In genomic region chr5:134372926-134373658, GRCm38 (mm10) we compare ENCODE assay signal across 12 mouse cellular contexts. TPM values are rescaled to one million over a fixed set of nuclear protein-coding genes. Genes with fewer than 3 reads are reported as not detected.
DNase-seq lines count a peak whose midpoint lies in the region; ATAC-seq and TF ChIP-seq lines count a peak whose summit lies in the region.
"Had no signal": no experiment of that assay in that cellular context is flagged by ENCODE, and none has a peak within 500 bp of the region (broad histone marks: within the 10 kb centered on the region; RNA-seq: fewer than 3 reads in every experiment).

No protein-coding gene starts in this region.

- no peak overlapping the region for H3K27ac ChIP-seq in kidney, postnatal 0 days
- no peak overlapping the region for H3K27ac ChIP-seq in kidney, embryonic 16.5 days (ENCODE audit: low read length)
- no peak overlapping the region for H3K27ac ChIP-seq in stomach, postnatal 0 days (replicated peaks)
- no peak overlapping the region for H3K27ac ChIP-seq in hindbrain, embryonic 16.5 days (ENCODE audit: low read depth, low read length)
- H3K27ac ChIP-seq: heart, embryonic 13.5 days; liver, embryonic 15.5 days; midbrain, embryonic 12.5 days had no signal

- no peaks in the 10 kb centered on the region for H3K9me3 ChIP-seq in kidney, postnatal 0 days (replicated peaks; ENCODE audit: low read length)
- H3K9me3 ChIP-seq in kidney, embryonic 16.5 days (ENCODE audit: low read length): no peaks in the 10 kb centered on the region
- no peaks in the 10 kb centered on the region for H3K9me3 ChIP-seq in stomach, postnatal 0 days (ENCODE audit: control insufficient read depth, low read length)
- no peaks in the 10 kb centered on the region for H3K9me3 ChIP-seq in hindbrain, embryonic 16.5 days (ENCODE audit: control insufficient read depth, low read length)
- H3K9me3 ChIP-seq: embryonic facial prominence, embryonic 15.5 days; heart, embryonic 13.5 days; liver, embryonic 15.5 days; midbrain, embryonic 12.5 days had no signal

- no peak overlapping the region for H3K4me2 ChIP-seq in kidney, postnatal 0 days (ENCODE audit: low read length)
- no peak overlapping the region for H3K4me2 ChIP-seq in kidney, embryonic 16.5 days (replicated peaks; ENCODE audit: low read depth, low read length)
- no peak overlapping the region for H3K4me2 ChIP-seq in stomach, postnatal 0 days (replicated peaks; ENCODE audit: low read depth)
- no peak overlapping the region for H3K4me2 ChIP-seq in hindbrain, embryonic 16.5 days (ENCODE audit: low read length)
- H3K4me2 ChIP-seq: embryonic facial prominence, embryonic 15.5 days; heart, embryonic 13.5 days; liver, embryonic 15.5 days; midbrain, embryonic 12.5 days had no signal

- H3K9ac ChIP-seq in kidney, postnatal 0 days (ENCODE audit: low read depth, low read length): no peak overlapping the region
- no peak overlapping the region for H3K9ac ChIP-seq in kidney, embryonic 16.5 days (replicated peaks; ENCODE audit: low read length)
- H3K9ac ChIP-seq in stomach, postnatal 0 days (ENCODE audit: low read length): no peak overlapping the region
- H3K9ac ChIP-seq in hindbrain, embryonic 16.5 days (ENCODE audit: low read depth, low read length): no peak overlapping the region
- H3K9ac ChIP-seq: embryonic facial prominence, embryonic 15.5 days; heart, embryonic 13.5 days; liver, embryonic 15.5 days; midbrain, embryonic 12.5 days had no signal

- H3K27me3 ChIP-seq in kidney, postnatal 0 days (ENCODE audit: insufficient read depth, low read length): no peaks in the 10 kb centered on the region
- no peaks in the 10 kb centered on the region for H3K27me3 ChIP-seq in kidney, embryonic 16.5 days (ENCODE audit: insufficient read depth, low read length)
- H3K27me3 ChIP-seq in stomach, postnatal 0 days (ENCODE audit: control insufficient read depth, insufficient read depth, low read length): no peaks in the 10 kb centered on the region
- no peaks in the 10 kb centered on the region for H3K27me3 ChIP-seq in hindbrain, embryonic 16.5 days (replicated peaks; ENCODE audit: control insufficient read depth, insufficient read depth, low read length)
- H3K27me3 ChIP-seq: embryonic facial prominence, embryonic 15.5 days; heart, embryonic 13.5 days; liver, embryonic 15.5 days; midbrain, embryonic 12.5 days had no signal

- peak; percentile 47; the same call in 1 of the 2 replicates for TF ChIP-seq CTCF in kidney, postnatal 0 days (IDR thresholded peaks at IDR 0.05; ENCODE audit: low read depth)
- peak; percentile 61 for TF ChIP-seq CTCF in stomach, postnatal 0 days (IDR thresholded peaks at IDR 0.05; ENCODE audit: low read depth)

- no peak overlapping the region for H3K4me3 ChIP-seq in kidney, postnatal 0 days (replicated peaks; ENCODE audit: low read depth, low read length)
- H3K4me3 ChIP-seq in kidney, embryonic 16.5 days (ENCODE audit: low read length): no peak overlapping the region
- no peak overlapping the region for H3K4me3 ChIP-seq in stomach, postnatal 0 days (ENCODE audit: low read depth, low read length)
- H3K4me3 ChIP-seq in hindbrain, embryonic 16.5 days (ENCODE audit: low read length): no peak overlapping the region
- H3K4me3 ChIP-seq: embryonic facial prominence, embryonic 15.5 days; heart, embryonic 13.5 days; liver, embryonic 15.5 days; midbrain, embryonic 12.5 days had no signal

- DNase-seq in kidney, postnatal 0 days (ENCODE audit: low spot score): no peak
- peak; percentile 36 for DNase-seq in CD4-positive helper T cell, adult 2 months (ENCODE audit: low read depth, low spot score)
- DNase-seq in R1 (ENCODE audit: low read depth, low spot score): peak; percentile 68
- DNase-seq in stomach, postnatal 0 days (ENCODE audit: low spot score): no peak
- DNase-seq in adrenal gland, postnatal 14 days: no peak
- no peak for DNase-seq in left cerebral cortex, adult 9 months (ENCODE audit: low spot score in 2 of 2)

- H3K36me3 ChIP-seq in kidney, postnatal 0 days (ENCODE audit: insufficient read depth, low read length): peaks cover 28% of the 10 kb centered on the region
- peaks cover 47% of the 10 kb centered on the region for H3K36me3 ChIP-seq in kidney, embryonic 16.5 days (ENCODE audit: insufficient read depth, low read length)
- H3K36me3 ChIP-seq in stomach, postnatal 0 days (ENCODE audit: control insufficient read depth, insufficient read depth, low read length): 0 out of 2 replicates have a peak, but pooled peaks cover 6% of the 10 kb centered on the region
- peaks cover 19% of the 10 kb centered on the region for H3K36me3 ChIP-seq in hindbrain, embryonic 16.5 days (ENCODE audit: control insufficient read depth, insufficient read depth, low read length)

- no peak for ATAC-seq in kidney, postnatal 0 days (replicated peaks; ENCODE audit: low FRiP score, low read depth)
- no peak for ATAC-seq in kidney, embryonic 16.5 days (ENCODE audit: low FRiP score, low TSS enrichment)
- ATAC-seq in stomach, postnatal 0 days (ENCODE audit: low FRiP score, low TSS enrichment): no peak
- ATAC-seq in hindbrain, embryonic 16.5 days: no peak

- H3K4me1 ChIP-seq in kidney, postnatal 0 days (replicated peaks; ENCODE audit: insufficient read depth, low read length): no peaks in the 10 kb centered on the region
- H3K4me1 ChIP-seq in kidney, embryonic 16.5 days (ENCODE audit: insufficient read depth, low read length): no peaks in the 10 kb centered on the region
- H3K4me1 ChIP-seq in stomach, postnatal 0 days (replicated peaks; ENCODE audit: control insufficient read depth, insufficient read depth): no peaks in the 10 kb centered on the region
- no peaks in the 10 kb centered on the region for H3K4me1 ChIP-seq in hindbrain, embryonic 16.5 days (ENCODE audit: control insufficient read depth, insufficient read depth, low read depth, low read length)
- H3K4me1 ChIP-seq: embryonic facial prominence, embryonic 15.5 days; heart, embryonic 13.5 days; liver, embryonic 15.5 days; midbrain, embryonic 12.5 days had no signal

- WGBS in kidney, postnatal 0 days: 94% methylated on average over 6 of the region's 6 CpGs
- WGBS in kidney, embryonic 16.5 days: 94% methylated on average over 6 of the region's 6 CpGs
- WGBS in stomach, postnatal 0 days: 94% methylated on average over 6 of the region's 6 CpGs
- WGBS in hindbrain, embryonic 16.5 days: 91% methylated on average over 6 of the region's 6 CpGs

- TF ChIP-seq EP300 in stomach, postnatal 0 days (optimal IDR thresholded peaks at IDR 0.05): no peak

RNA-seq across cellular contexts. Expression of gene Gtf2i, which starts 58.5 kb away (rescaled TPM):
- 145 and 157 TPM in 2 replicates for polyA plus RNA-seq in kidney, postnatal 0 days (2015; fragmentation: Nextera tagmentation; extraction: Ambion mirVana)
- polyA plus RNA-seq in kidney, embryonic 16.5 days (2015; fragmentation: Nextera tagmentation; extraction: Ambion mirVana): 179 and 192 TPM in 2 replicates
- 63.0 and 81.9 TPM in 2 replicates for polyA plus RNA-seq in stomach, postnatal 0 days (2015; fragmentation: Nextera tagmentation; extraction: Ambion mirVana)
- 231 and 237 TPM in 2 replicates for total RNA-seq in adrenal gland, postnatal 14 days (2021)
- 132 and 141 TPM in 2 replicates for polyA plus RNA-seq in hindbrain, embryonic 16.5 days (2015; fragmentation: Nextera tagmentation; extraction: Ambion mirVana)

Comparison
In these comparisons a context has a peak if more than half of its experiments do, and no peak if none do; other contexts are left out.
1. DNase-seq: peak in CD4-positive helper T cell, adult 2 months (single experiment) and R1 (single experiment); none in kidney, postnatal 0 days (single experiment), stomach, postnatal 0 days (single experiment), adrenal gland, postnatal 14 days (single experiment) and left cerebral cortex, adult 9 months (0 of 2).